Mouse (Mus musculus): ENCODE measurements around the gene Otulin. TPM values are rescaled to one million over a fixed set of nuclear protein-coding genes. Genes with fewer than 3 reads are reported as not detected.

Gene Otulin
- polyA plus RNA-seq, 1 experiment from 2014 or later, result 31.4 TPM

DNA sequence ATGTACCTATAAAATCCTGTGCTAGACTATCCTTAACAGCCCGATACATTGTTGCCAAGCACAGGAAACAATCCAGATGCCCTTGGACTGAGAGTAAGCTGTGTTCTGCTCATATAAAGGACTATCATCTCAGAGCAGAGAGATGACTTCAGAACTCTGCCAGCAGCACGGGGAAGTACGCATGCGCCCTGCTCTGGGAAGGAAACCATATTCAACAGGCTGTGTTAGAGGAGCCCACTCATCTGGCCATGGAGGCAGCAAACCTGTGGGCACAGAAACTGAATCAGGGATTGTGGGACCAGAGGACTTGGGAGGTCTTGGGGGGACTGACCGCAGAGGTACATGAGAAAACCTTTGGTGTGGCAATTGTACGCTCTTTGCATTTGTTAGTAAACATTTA lies 31.2 kb upstream of the Otulin start:
- no peak for DNase-seq (ENCODE audit: low spot score)
- ATAC-seq (ENCODE audit: low FRiP score), result no peak

DNA sequence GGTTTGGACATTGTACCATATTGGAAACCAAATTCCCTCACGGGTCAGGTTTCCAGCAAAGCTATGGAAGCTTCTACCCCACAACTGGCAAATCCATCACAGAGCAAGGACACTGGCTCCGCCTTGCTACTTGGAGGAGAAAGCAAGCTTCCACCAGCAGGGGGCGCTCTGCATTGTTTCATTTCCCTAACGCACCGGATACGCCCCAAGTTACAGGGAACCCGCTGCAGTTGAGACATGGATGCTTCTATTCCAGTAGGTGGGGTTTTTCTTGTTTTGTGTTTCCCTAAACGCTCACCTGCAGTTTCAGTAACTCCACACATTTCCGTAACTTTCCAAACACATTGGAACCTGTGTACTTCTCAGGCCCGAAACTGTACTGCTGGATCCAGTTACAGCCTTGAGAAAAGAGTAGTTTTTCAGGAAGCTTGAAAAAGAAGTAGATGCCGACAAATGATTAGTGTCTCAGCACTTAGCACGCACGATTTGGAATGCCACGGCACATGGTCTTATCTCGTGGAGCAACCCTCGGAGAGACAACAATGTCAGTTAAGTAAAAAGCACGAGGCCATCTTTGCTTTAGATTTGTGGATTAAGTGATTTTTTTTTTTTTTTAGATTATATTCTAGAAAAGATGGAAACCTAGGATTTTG lies 29.2 kb upstream of the Otulin start:
- WGBS, result 43% methylated on average over 17 of the region's 17 CpGs
- Histone ChIP-seq H3K9ac (no peak overlapping the region), H3K27me3 (ENCODE audit: control insufficient read depth, insufficient read depth, low read length) (no peaks in the 10 kb centered on the region), H3K27ac (no peak overlapping the region), H3K4me2 (replicated peaks) (no peak overlapping the region), H3K4me3 (replicated peaks; ENCODE audit: low read length) (no peak overlapping the region), H3K36me3 (replicated peaks; ENCODE audit: control insufficient read depth, insufficient read depth) (no peaks in the 10 kb centered on the region), H3K9me3 (ENCODE audit: control insufficient read depth, low read length) (no peaks in the 10 kb centered on the region), H3K4me1 (replicated peaks; ENCODE audit: control insufficient read depth, insufficient read depth, low read length) (no peaks in the 10 kb centered on the region)
- peak; percentile 72 for ATAC-seq (ENCODE audit: low FRiP score)
- DNase-seq (ENCODE audit: low spot score), result peak; percentile 89

More for the DNA sequence above, 31.2 kb upstream of the Otulin start:
- Histone ChIP-seq H3K4me1 (replicated peaks; ENCODE audit: control insufficient read depth, insufficient read depth, low read length) (0 out of 2 replicates have a peak, but pooled peaks cover 3% of the 10 kb centered on the region), H3K9me3 (ENCODE audit: control insufficient read depth, low read length) (no peaks in the 10 kb centered on the region), H3K9ac (no peak overlapping the region), H3K36me3 (replicated peaks; ENCODE audit: control insufficient read depth, insufficient read depth) (no peaks in the 10 kb centered on the region), H3K27me3 (ENCODE audit: control insufficient read depth, insufficient read depth, low read length) (no peaks in the 10 kb centered on the region), H3K4me3 (replicated peaks; ENCODE audit: low read length) (no peak overlapping the region), H3K27ac (no peak overlapping the region), H3K4me2 (replicated peaks) (no peak overlapping the region)
- WGBS, result 92% methylated on average over 6 of the region's 6 CpGs

DNA sequence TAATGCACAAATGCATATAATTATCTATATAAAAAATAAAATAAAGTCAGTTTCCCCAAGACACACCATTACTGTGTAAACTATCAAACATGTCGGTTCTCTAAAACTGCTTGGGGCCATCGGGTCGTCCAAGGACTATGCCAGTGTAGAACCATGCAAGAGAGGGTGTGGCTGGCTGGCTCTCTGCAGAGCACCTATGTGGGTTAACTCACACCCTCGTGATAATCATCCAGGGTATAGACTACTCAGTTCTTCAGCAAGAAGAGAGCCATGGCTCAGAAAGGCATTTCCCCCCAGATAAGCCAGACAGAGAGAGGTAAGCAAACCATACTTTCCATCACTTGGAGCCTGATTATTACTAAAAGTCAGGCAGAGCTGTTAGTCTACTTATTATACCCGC lies 28.6 kb upstream of the Otulin start:
- Histone ChIP-seq H3K4me3 (replicated peaks; ENCODE audit: low read length) (no peak overlapping the region), H3K9ac (no peak overlapping the region), H3K36me3 (replicated peaks; ENCODE audit: control insufficient read depth, insufficient read depth) (no peaks in the 10 kb centered on the region), H3K9me3 (ENCODE audit: control insufficient read depth, low read length) (no peaks in the 10 kb centered on the region), H3K4me1 (replicated peaks; ENCODE audit: control insufficient read depth, insufficient read depth, low read length) (no peaks in the 10 kb centered on the region), H3K4me2 (replicated peaks) (no peak overlapping the region), H3K27ac (no peak overlapping the region), H3K27me3 (ENCODE audit: control insufficient read depth, insufficient read depth, low read length) (no peaks in the 10 kb centered on the region)
- DNase-seq (ENCODE audit: low spot score), result no peak
- 85% methylated on average over 5 of the region's 5 CpGs for WGBS
- ATAC-seq (ENCODE audit: low FRiP score), result no peak

DNA sequence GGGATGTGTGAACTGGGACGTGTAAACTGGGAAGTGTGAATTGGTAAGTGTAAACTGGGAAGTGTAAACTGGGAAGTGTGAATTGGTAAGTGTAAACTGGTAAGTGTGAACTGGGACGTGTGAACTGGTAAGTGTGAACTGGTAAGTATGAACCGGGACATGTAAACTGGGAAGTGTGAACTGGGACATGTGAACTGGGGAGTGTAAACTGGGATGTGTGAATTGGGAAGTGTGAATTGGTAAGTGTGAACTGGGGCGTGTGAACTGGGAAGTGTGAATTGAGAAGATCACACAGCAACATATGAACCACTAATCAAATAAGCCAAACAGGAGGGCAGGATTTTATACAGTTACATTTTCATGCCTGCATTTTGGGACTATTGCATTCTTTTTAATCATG lies 27.9 kb upstream of the Otulin start:
- ATAC-seq (ENCODE audit: low FRiP score) (no peak), DNase-seq (ENCODE audit: low spot score) (no peak)
- Histone ChIP-seq H3K27me3 (ENCODE audit: control insufficient read depth, insufficient read depth, low read length) (no peaks in the 10 kb centered on the region), H3K9ac (no peak overlapping the region), H3K27ac (no peak overlapping the region), H3K4me3 (replicated peaks; ENCODE audit: low read length) (no peak overlapping the region), H3K4me2 (replicated peaks) (no peak overlapping the region), H3K4me1 (replicated peaks; ENCODE audit: control insufficient read depth, insufficient read depth, low read length) (no peaks in the 10 kb centered on the region), H3K9me3 (ENCODE audit: control insufficient read depth, low read length) (no peaks in the 10 kb centered on the region), H3K36me3 (replicated peaks; ENCODE audit: control insufficient read depth, insufficient read depth) (no peaks in the 10 kb centered on the region)
- 97% methylated on average over 4 of the region's 4 CpGs for WGBS

DNA sequence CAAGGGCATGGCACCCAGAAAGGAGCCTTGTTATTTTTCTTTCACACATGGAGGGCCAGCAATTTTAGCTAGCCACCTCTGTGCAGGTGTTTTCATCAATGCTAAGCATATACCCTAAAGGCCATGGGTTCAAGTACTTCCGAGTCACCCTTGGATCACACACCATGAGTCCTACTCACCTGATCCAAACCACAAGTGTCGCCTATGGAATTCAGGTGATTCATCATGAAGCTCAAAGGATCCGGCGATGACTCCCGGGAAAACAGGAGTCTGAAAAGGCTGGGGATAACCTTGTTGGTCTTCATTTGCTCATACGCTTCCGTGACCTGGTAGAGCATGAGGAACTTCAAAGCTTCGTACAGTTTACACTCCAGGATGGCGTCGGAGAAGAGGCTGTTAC lies 27.4 kb upstream of the Otulin start:
- Histone ChIP-seq H3K9ac (no peak overlapping the region), H3K4me1 (replicated peaks; ENCODE audit: control insufficient read depth, insufficient read depth, low read length) (no peaks in the 10 kb centered on the region), H3K4me2 (replicated peaks) (no peak overlapping the region), H3K27ac (no peak overlapping the region), H3K27me3 (ENCODE audit: control insufficient read depth, insufficient read depth, low read length) (no peaks in the 10 kb centered on the region), H3K36me3 (replicated peaks; ENCODE audit: control insufficient read depth, insufficient read depth) (no peaks in the 10 kb centered on the region), H3K9me3 (ENCODE audit: control insufficient read depth, low read length) (no peaks in the 10 kb centered on the region), H3K4me3 (replicated peaks; ENCODE audit: low read length) (no peak overlapping the region)
- no peak for ATAC-seq (ENCODE audit: low FRiP score)
- 95% methylated on average over 10 of the region's 10 CpGs for WGBS
- no peak for DNase-seq (ENCODE audit: low spot score)

DNA sequence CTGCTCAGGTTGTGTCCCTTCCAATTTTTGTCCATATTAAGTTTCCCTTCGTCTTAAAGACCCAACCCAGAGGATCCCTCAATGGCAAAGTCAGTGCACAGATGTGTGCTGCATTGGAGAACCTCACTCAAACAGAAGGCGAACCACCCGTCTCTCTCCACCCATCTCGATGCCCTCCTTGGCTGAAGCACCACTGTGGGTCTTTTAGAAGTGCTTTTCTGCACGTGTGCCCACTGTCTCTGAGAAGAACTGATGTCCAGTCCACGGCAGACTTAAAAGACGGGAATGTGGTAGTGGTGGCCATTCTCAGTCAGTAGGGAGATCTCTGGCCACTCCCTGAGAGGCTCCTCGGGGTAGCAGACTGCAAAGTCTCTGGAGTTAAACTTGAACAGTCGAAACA lies 26.1 kb upstream of the Otulin start:
- Histone ChIP-seq H3K36me3 (replicated peaks; ENCODE audit: control insufficient read depth, insufficient read depth) (no peaks in the 10 kb centered on the region), H3K4me1 (replicated peaks; ENCODE audit: control insufficient read depth, insufficient read depth, low read length) (no peaks in the 10 kb centered on the region)

DNA sequence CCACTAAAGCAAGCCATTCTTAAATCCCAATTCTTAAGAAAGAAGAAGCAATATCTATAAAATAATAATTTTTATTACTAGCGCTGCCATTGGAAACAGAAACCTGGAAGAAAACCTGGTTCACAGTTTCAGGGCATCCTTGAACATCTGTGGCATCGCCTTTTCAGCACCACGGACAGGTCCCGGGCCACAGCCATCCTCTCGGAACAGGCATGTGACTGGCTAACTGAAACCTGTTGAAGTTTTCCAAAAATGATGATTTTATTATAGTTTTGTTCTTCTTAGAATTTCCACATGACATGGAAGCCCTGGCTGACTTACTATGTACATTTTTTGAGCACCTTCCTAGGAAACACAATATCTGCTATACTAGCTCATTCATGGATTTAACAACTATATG lies 24.5 kb upstream of the Otulin start:
- no peak overlapping the region for H3K9ac ChIP-seq
- no peak overlapping the region for H3K4me3 ChIP-seq (replicated peaks; ENCODE audit: low read length)
- H3K4me2 ChIP-seq (replicated peaks), result no peak overlapping the region
- ATAC-seq (ENCODE audit: low FRiP score), result no peak
- H3K27me3 ChIP-seq (ENCODE audit: control insufficient read depth, insufficient read depth, low read length), result no peaks in the 10 kb centered on the region
- no peak for DNase-seq (ENCODE audit: low spot score)
- no peaks in the 10 kb centered on the region for H3K36me3 ChIP-seq (replicated peaks; ENCODE audit: control insufficient read depth, insufficient read depth)
- H3K9me3 ChIP-seq (ENCODE audit: control insufficient read depth, low read length), result no peaks in the 10 kb centered on the region
- WGBS, result 21% methylated on average over 5 of the region's 5 CpGs
- H3K27ac ChIP-seq, result no peak overlapping the region
- no peaks in the 10 kb centered on the region for H3K4me1 ChIP-seq (replicated peaks; ENCODE audit: control insufficient read depth, insufficient read depth, low read length)

More for the DNA sequence above, 26.1 kb upstream of the Otulin start:
- Histone ChIP-seq H3K9me3 (ENCODE audit: control insufficient read depth, low read length) (no peaks in the 10 kb centered on the region), H3K4me2 (replicated peaks) (no peak overlapping the region), H3K27me3 (ENCODE audit: control insufficient read depth, insufficient read depth, low read length) (no peaks in the 10 kb centered on the region), H3K9ac (no peak overlapping the region), H3K4me3 (replicated peaks; ENCODE audit: low read length) (no peak overlapping the region), H3K27ac (no peak overlapping the region)
- DNase-seq (ENCODE audit: low spot score) (no peak), ATAC-seq (ENCODE audit: low FRiP score) (no peak)
- WGBS, result 85% methylated on average over 9 of the region's 9 CpGs

DNA sequence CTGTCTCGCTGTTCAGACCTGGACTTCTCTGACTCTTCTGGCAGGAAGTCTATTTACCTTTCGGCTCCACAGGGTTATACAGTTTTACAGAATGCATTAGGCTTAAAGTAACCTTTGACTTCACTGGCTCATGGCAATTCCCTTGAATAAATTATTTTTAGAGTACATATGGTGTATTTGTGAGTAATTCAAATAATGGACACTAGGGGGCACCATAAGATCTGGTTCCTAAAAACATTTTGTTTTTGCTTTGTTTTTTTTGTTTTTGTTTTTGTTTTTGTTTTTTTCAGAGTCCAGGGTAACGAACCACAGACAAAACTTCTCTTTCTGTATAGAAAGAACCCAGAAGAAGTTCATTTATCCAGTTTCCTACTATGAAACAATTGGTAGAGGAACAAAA lies 17.2 kb upstream of the Otulin start:
- ATAC-seq (ENCODE audit: low FRiP score) (no peak), DNase-seq (ENCODE audit: low spot score) (peak; percentile 81)
- no peaks in the 10 kb centered on the region for H3K36me3 ChIP-seq (replicated peaks; ENCODE audit: control insufficient read depth, insufficient read depth)
- H3K4me2 ChIP-seq (replicated peaks), result no peak overlapping the region
- 47% methylated on average over 3 of the region's 3 CpGs for whole genome bisulfite sequencing
- no peaks in the 10 kb centered on the region for H3K27me3 ChIP-seq (ENCODE audit: control insufficient read depth, insufficient read depth, low read length)
- no peak overlapping the region for H3K9ac ChIP-seq
- no peak overlapping the region for H3K27ac ChIP-seq
- no peak overlapping the region for H3K4me3 ChIP-seq (replicated peaks; ENCODE audit: low read length)
- no peaks in the 10 kb centered on the region for H3K4me1 ChIP-seq (replicated peaks; ENCODE audit: control insufficient read depth, insufficient read depth, low read length)
- no peaks in the 10 kb centered on the region for H3K9me3 ChIP-seq (ENCODE audit: control insufficient read depth, low read length)

DNA sequence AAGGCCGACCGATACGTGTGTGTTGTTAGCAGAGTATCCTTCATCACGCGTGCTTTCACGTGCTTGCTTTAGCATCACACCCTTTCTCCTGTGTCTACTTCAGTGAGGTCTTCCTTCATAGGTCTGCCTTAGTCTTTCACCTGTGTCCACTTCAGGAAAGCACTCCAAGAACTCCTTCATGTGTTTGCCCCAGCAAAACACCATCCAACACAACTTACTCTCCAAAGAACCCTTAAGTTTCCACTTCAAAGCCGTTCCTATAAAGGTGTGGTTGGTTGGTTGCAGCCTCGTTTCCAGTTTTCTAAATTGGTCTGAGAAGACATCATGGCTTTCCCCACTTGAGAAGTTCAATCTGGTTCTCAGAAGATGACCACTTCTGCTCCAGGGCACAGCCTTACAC lies 16.2 kb upstream of the Otulin start:
- WGBS, result 98% methylated on average over 8 of the region's 8 CpGs
- Histone ChIP-seq H3K27ac (no peak overlapping the region), H3K27me3 (ENCODE audit: control insufficient read depth, insufficient read depth, low read length) (no peaks in the 10 kb centered on the region)

DNA sequence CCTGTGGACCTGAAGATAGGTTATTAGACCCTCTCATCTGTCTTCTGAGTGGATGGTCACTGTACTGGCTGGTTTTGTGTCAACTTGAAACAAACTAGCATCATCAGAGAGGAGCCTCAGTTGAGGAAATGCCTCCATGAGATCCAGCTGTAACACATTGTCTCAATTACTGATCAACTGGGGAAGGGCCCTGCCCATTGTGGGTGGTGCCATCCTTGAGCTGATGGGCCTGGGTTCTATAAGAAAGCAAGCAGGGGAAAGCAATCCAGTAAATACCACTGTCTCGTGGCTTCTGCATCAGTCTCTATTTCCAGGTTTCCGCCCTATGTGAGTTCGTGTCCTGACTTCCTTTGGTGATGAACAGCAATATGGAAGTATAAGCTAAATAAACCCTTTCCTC lies 14.8 kb upstream of the Otulin start:
- DNase-seq (ENCODE audit: low spot score), result no peak
- Histone ChIP-seq H3K4me2 (replicated peaks) (no peak overlapping the region), H3K9ac (no peak overlapping the region), H3K27ac (no peak overlapping the region), H3K9me3 (ENCODE audit: control insufficient read depth, low read length) (no peaks in the 10 kb centered on the region), H3K4me1 (replicated peaks; ENCODE audit: control insufficient read depth, insufficient read depth, low read length) (no peaks in the 10 kb centered on the region), H3K27me3 (ENCODE audit: control insufficient read depth, insufficient read depth, low read length) (no peaks in the 10 kb centered on the region), H3K4me3 (replicated peaks; ENCODE audit: low read length) (no peak overlapping the region), H3K36me3 (replicated peaks; ENCODE audit: control insufficient read depth, insufficient read depth) (no peaks in the 10 kb centered on the region)
- no peak for ATAC-seq (ENCODE audit: low FRiP score)
- 90% methylated on average over 3 of the region's 3 CpGs for WGBS

More for the DNA sequence above, 16.2 kb upstream of the Otulin start:
- no peak overlapping the region for H3K9ac ChIP-seq
- no peak for DNase-seq (ENCODE audit: low spot score)
- no peaks in the 10 kb centered on the region for H3K36me3 ChIP-seq (replicated peaks; ENCODE audit: control insufficient read depth, insufficient read depth)
- H3K4me2 ChIP-seq (replicated peaks), result no peak overlapping the region
- H3K4me1 ChIP-seq (replicated peaks; ENCODE audit: control insufficient read depth, insufficient read depth, low read length), result no peaks in the 10 kb centered on the region
- no peak overlapping the region for H3K4me3 ChIP-seq (replicated peaks; ENCODE audit: low read length)
- H3K9me3 ChIP-seq (ENCODE audit: control insufficient read depth, low read length), result no peaks in the 10 kb centered on the region
- no peak for ATAC-seq (ENCODE audit: low FRiP score)

Measured in hindbrain, embryonic 14.5 days (tissue).